Mouse (Mus musculus) spleen, adult 18-20 months (tissue): ENCODE results near the gene Dmrtb1.
A peak's percentile ranks its signal among the peaks of the same experiment; 100 is the strongest.

Experiments used
- DNase-seq, 2 experiments: peaks; one replicate each; pipeline ENCODE4 v3.0.0; 2022; ENCODE audit warnings: mixed read lengths in 2 of 2

The Dmrtb1 gene

GRCm38 (mm10) chr4:107684130-107684529 lies at the start of gene Dmrtb1:
Gene Dmrtb1, minus strand, starts transcription at chr4:107684230.
- no peak for DNase-seq

- DNase-seq, result no peak
Measured at GRCm38 (mm10) chr4:107733603-107734002, 49.6 kb upstream of the Dmrtb1 start.

GRCm38 (mm10) chr4:107732624-107733023 lies 48.6 kb upstream of the Dmrtb1 start:
- DNase-seq, result no peak

GRCm38 (mm10) chr4:107732182-107732581 lies 48.2 kb upstream of the Dmrtb1 start:
- no peak for DNase-seq

GRCm38 (mm10) chr4:107731088-107731465 lies 47.0 kb upstream of the Dmrtb1 start:
- no peak for DNase-seq

GRCm38 (mm10) chr4:107730391-107731087 lies 46.5 kb upstream of the Dmrtb1 start:
- DNase-seq, result no peak

- no peak for DNase-seq
Measured at GRCm38 (mm10) chr4:107725432-107725831, 41.4 kb upstream of the Dmrtb1 start.

GRCm38 (mm10) chr4:107720043-107720830 lies 36.2 kb upstream of the Dmrtb1 start:
- DNase-seq, result no peak

GRCm38 (mm10) chr4:107719161-107719560 lies 35.1 kb upstream of the Dmrtb1 start:
- no peak for DNase-seq

GRCm38 (mm10) chr4:107718720-107719119 lies 34.7 kb upstream of the Dmrtb1 start:
- no peak for DNase-seq

- DNase-seq, result no peak
Measured at GRCm38 (mm10) chr4:107717718-107718313, 33.8 kb upstream of the Dmrtb1 start.

GRCm38 (mm10) chr4:107716754-107717299 lies 32.8 kb upstream of the Dmrtb1 start:
- DNase-seq, result no peak

GRCm38 (mm10) chr4:107706884-107707283 lies 22.9 kb upstream of the Dmrtb1 start:
- no peak for DNase-seq

GRCm38 (mm10) chr4:107704185-107704584 lies 20.2 kb upstream of the Dmrtb1 start:
- DNase-seq, result peak in 1 of 2 experiments; percentile 6

GRCm38 (mm10) chr4:107701679-107702078 lies 17.6 kb upstream of the Dmrtb1 start:
- no peak for DNase-seq

GRCm38 (mm10) chr4:107701116-107701515 lies 17.1 kb upstream of the Dmrtb1 start:
- peak in 1 of 2 experiments; percentile 16 for DNase-seq

GRCm38 (mm10) chr4:107699271-107699670 lies 15.2 kb upstream of the Dmrtb1 start:
- DNase-seq, result no peak

GRCm38 (mm10) chr4:107693816-107694215 lies 9.8 kb upstream of the Dmrtb1 start:
- no peak for DNase-seq

GRCm38 (mm10) chr4:107688213-107688612 lies 4.2 kb upstream of the Dmrtb1 start:
- DNase-seq, result no peak

GRCm38 (mm10) chr4:107687127-107687526 lies 3.1 kb upstream of the Dmrtb1 start:
- DNase-seq, result no peak

GRCm38 (mm10) chr4:107683006-107683756 lies 849 bp downstream of the Dmrtb1 start:
- DNase-seq, result no peak

- DNase-seq, result no peak
Measured at GRCm38 (mm10) chr4:107681099-107681849, 2.8 kb downstream of the Dmrtb1 start.
